21 mouse cellular contexts compared by ENCODE assay signal in the genomic region with DNA sequence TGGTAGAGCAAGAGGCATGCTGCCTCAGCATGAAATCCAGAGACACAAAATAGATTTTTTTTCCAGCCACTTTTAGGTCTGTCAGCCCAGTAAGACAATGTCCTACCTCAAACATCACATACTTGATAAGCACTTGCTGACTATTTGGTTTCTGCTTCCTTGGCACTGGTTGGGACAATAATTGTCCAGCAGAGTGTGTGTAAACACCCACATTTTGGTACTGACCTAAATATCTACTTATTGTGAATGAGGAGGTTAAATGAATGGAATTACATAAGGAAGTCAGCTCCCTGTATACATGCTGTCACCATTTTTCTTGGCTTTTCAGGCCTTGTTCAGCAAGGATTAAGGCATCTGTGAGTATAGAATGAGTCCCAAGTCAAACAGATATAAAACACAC.
DNase-seq lines count a peak whose midpoint lies in the region; ATAC-seq lines count a peak whose summit lies in the region.
"Had no signal": no experiment of that assay in that cellular context is flagged by ENCODE, and none has a peak within 500 bp of the region (broad histone marks: within the 10 kb centered on the region; RNA-seq: fewer than 3 reads in every experiment).

No protein-coding gene starts in this region.

- 0 out of 2 replicates have a peak, but pooled peaks have one; percentile 45 for ATAC-seq in cerebellum, adult (ENCODE audit: insufficient number of reproducible peaks, low FRiP score, low TSS enrichment)
- ATAC-seq in granulocyte monocyte progenitor cell, adult 5-6 weeks (replicated peaks; ENCODE audit: poor library complexity, severe bottlenecking): no peak
- ATAC-seq: activated CD4-positive, CD25-positive, alpha-beta regulatory T cell, adult 4 months; CD4-positive, CD25-positive, alpha-beta regulatory T cell, adult 4 months; Patski had no signal

- DNase-seq in cerebellum, adult 11-12 months: no peak
- DNase-seq in cerebellum, adult 9-10 months: peak; percentile 67
- DNase-seq in cerebellum, postnatal 36 days: no peak
- peak; percentile 59 for DNase-seq in cerebellum, adult 9-11 months
- DNase-seq in cerebellum, postnatal 10 days: no peak
- DNase-seq in brain, adult 2 months (ENCODE audit: low read depth, low spot score): peak; percentile 57
- DNase-seq: adrenal gland, adult 2 months; adrenal gland, adult 8-10 months; adrenal gland, postnatal 10 days; adrenal gland, postnatal 14 days; adrenal gland, postnatal 25 days; adrenal gland, postnatal 36 days; B cell, adult 2 months; cerebellum, adult 11 months; cerebellum, adult 18-20 months; cerebellum, adult 8-10 months had no signal

Comparison
In these comparisons a context has a peak if more than half of its experiments do, and no peak if none do; other contexts are left out.
1. DNase-seq: peak in cerebellum, adult 9-10 months (single experiment), cerebellum, adult 9-11 months (single experiment) and brain, adult 2 months (single experiment); none in cerebellum, adult 11-12 months (single experiment), cerebellum, postnatal 36 days (0 of 2) and cerebellum, postnatal 10 days (0 of 2).